Mouse (Mus musculus): ENCODE data around the gene Gm20721. TPM values are rescaled to one million over a fixed set of nuclear protein-coding genes. Genes with fewer than 3 reads are reported as not detected.
"Not testable (repeated sequence)": the region's sequence is repeated elsewhere in the genome, so short reads cannot be mapped to it uniquely, and the experiment has no call there.

Gm20721 gene
- total RNA-seq, 2 experiments from 2014 or later: 2.3 to 2.8 TPM

GRCm38 (mm10) chr2:174328926-174329662 lies 17.4 kb downstream of the Gm20721 start:
- intact Hi-C loops (cut with DNase I): loop anchor here (5.0 kb wide), 1 partner anchor 528 kb away; no protein-coding TSS in a partner anchor
- no peak; the same call in 1 of the 2 replicates for TF ChIP-seq CTCF (IDR thresholded peaks at IDR 0.05)
- peak; percentile 29 to 37 for DNase-seq (ENCODE audit: extremely low spot score in 1 of 2, low spot score in 2 of 2)
- peak overlapping the region; percentile 95 for H3K27ac ChIP-seq
- H3K4me3 ChIP-seq: peak overlapping the region; percentile 94

GRCm38 (mm10) chr2:174328358-174328905 lies 18.1 kb downstream of the Gm20721 start:
- H3K27ac ChIP-seq: no peak overlapping the region
- H3K4me3 ChIP-seq: peak overlapping the region; percentile 94
- intact Hi-C loops (cut with DNase I): loop anchor here (5.0 kb wide), 1 partner anchor 529 kb away; no protein-coding TSS in a partner anchor
- TF ChIP-seq CTCF (IDR thresholded peaks at IDR 0.05): no peak
- DNase-seq (ENCODE audit: extremely low spot score in 1 of 2, low spot score in 2 of 2): peak in 1 of 2 experiments; percentile 25

- intact Hi-C loops (cut with DNase I): loop anchor here (2.0 to 5.0 kb wide), 2 partner anchors 145 to 530 kb away; partner anchors contain the start of gene Prelid3b
- H3K4me3 ChIP-seq: peak overlapping the region; percentile 94
- DNase-seq (ENCODE audit: extremely low spot score in 1 of 2, low spot score in 2 of 2): peak; percentile 75
- no peak for TF ChIP-seq CTCF (IDR thresholded peaks at IDR 0.05)
- peak overlapping the region; percentile 75 for H3K27ac ChIP-seq
Measured at GRCm38 (mm10) chr2:174327295-174327981, 19.1 kb downstream of the Gm20721 start.

- no peak for DNase-seq (ENCODE audit: extremely low spot score in 1 of 2, low spot score in 2 of 2)
Measured at GRCm38 (mm10) chr2:174326481-174326880, 20.0 kb downstream of the Gm20721 start.

GRCm38 (mm10) chr2:174325989-174326388 lies 20.5 kb downstream of the Gm20721 start:
- DNase-seq (ENCODE audit: extremely low spot score in 1 of 2, low spot score in 2 of 2): no peak
- intact Hi-C loops (cut with DNase I): loop anchor here (2.0 to 5.0 kb wide), 2 partner anchors 147 to 531 kb away; partner anchors contain the start of gene Prelid3b
- H3K27ac ChIP-seq: no peak overlapping the region
- no peak for TF ChIP-seq CTCF (IDR thresholded peaks at IDR 0.05)
- H3K4me3 ChIP-seq: no peak overlapping the region

More at GRCm38 (mm10) chr2:174326481-174326880, 20.0 kb downstream of the Gm20721 start:
- TF ChIP-seq CTCF (IDR thresholded peaks at IDR 0.05): no peak
- no peak overlapping the region for H3K27ac ChIP-seq
- intact Hi-C loops (cut with DNase I): loop anchor here (2.0 to 5.0 kb wide), 2 partner anchors 146 to 531 kb away; partner anchors contain the start of gene Prelid3b
- H3K4me3 ChIP-seq: peak overlapping the region; percentile 94

- Histone ChIP-seq H3K4me3 (no peak overlapping the region), H3K27ac (no peak overlapping the region)
- intact Hi-C loops (cut with DNase I): no loop called here
- no peak for TF ChIP-seq CTCF (IDR thresholded peaks at IDR 0.05)
- DNase-seq (ENCODE audit: extremely low spot score in 1 of 2, low spot score in 2 of 2): no peak
Measured at GRCm38 (mm10) chr2:174316661-174317060, 29.9 kb downstream of the Gm20721 start.

GRCm38 (mm10) chr2:174315445-174315844 lies 31.1 kb downstream of the Gm20721 start:
- H3K4me3 ChIP-seq; intact Hi-C loops (cut with DNase I); H3K27ac ChIP-seq; DNase-seq (ENCODE audit: extremely low spot score in 1 of 2, low spot score in 2 of 2): not testable (repeated sequence)

GRCm38 (mm10) chr2:174312661-174313060 lies 33.9 kb downstream of the Gm20721 start:
- Histone ChIP-seq H3K27ac (no peak overlapping the region), H3K4me3 (no peak overlapping the region)
- intact Hi-C loops (cut with DNase I): loop anchor here (1.0 to 5.0 kb wide), 3 partner anchors 220 to 546 kb away; no protein-coding TSS in a partner anchor
- no peak for TF ChIP-seq CTCF (IDR thresholded peaks at IDR 0.05)
- DNase-seq (ENCODE audit: extremely low spot score in 1 of 2, low spot score in 2 of 2): no peak

- intact Hi-C loops (cut with DNase I): loop anchor here (1.0 to 5.0 kb wide), 3 partner anchors 220 to 546 kb away; no protein-coding TSS in a partner anchor
- Histone ChIP-seq H3K4me3 (no peak overlapping the region), H3K27ac (no peak overlapping the region)
- peak; percentile 79 to 83 for DNase-seq (ENCODE audit: extremely low spot score in 1 of 2, low spot score in 2 of 2)
- TF ChIP-seq CTCF (IDR thresholded peaks at IDR 0.05): peak; percentile 75
Measured at GRCm38 (mm10) chr2:174312118-174312647, 34.3 kb downstream of the Gm20721 start.

GRCm38 (mm10) chr2:174311613-174312012 lies 34.9 kb downstream of the Gm20721 start:
- Histone ChIP-seq H3K4me3 (no peak overlapping the region), H3K27ac (no peak overlapping the region)
- DNase-seq (ENCODE audit: extremely low spot score in 1 of 2, low spot score in 2 of 2): no peak
- TF ChIP-seq CTCF (IDR thresholded peaks at IDR 0.05): no peak
- intact Hi-C loops (cut with DNase I): loop anchor here (1.0 to 5.0 kb wide), 4 partner anchors 221 to 589 kb away; no protein-coding TSS in a partner anchor

- peak; percentile 89 for TF ChIP-seq CTCF (IDR thresholded peaks at IDR 0.05)
- intact Hi-C loops (cut with DNase I): loop anchor here (1.0 to 5.0 kb wide), 2 partner anchors 221 to 589 kb away; no protein-coding TSS in a partner anchor
- H3K4me3 ChIP-seq: no peak overlapping the region
- no peak overlapping the region for H3K27ac ChIP-seq
- peak; percentile 57 to 59 for DNase-seq (ENCODE audit: extremely low spot score in 1 of 2, low spot score in 2 of 2)
Measured at GRCm38 (mm10) chr2:174310913-174311514, 35.5 kb downstream of the Gm20721 start.

Data from left cerebral cortex, adult 2 months (tissue).